18 mouse cellular contexts compared by ENCODE assay signal in the genomic region with DNA sequence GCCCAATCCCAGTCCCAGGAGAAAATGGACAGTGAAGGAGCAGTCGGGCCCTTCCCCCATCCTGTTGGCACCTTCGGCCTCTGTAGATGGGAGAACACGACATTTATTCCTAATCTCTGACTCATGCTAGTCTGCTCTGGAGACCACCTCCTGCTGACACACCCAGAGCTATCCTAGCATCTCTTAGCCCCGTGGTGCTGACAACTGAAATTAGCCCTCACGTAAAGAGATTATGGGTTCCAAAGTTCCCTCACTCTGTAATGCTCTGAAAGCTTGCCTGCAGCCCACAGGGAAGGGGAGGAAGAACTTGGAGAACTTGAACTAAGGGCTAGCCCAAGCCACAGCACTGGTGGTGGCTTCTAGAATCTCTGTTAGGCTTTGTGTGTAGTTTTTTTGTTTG.
"Had no signal": no experiment of that assay in that cellular context is flagged by ENCODE, and none has a peak within 500 bp of the region (broad histone marks: within the 10 kb centered on the region; RNA-seq: fewer than 3 reads in every experiment).

No protein-coding gene starts in this region.

- H3K4me3 ChIP-seq: midbrain, embryonic 10.5 days; midbrain, embryonic 13.5 days; myocyte; neural tube, embryonic 13.5 days; neural tube, embryonic 15.5 days had no signal

- H3K9ac ChIP-seq: liver, embryonic 14.5 days; lung, embryonic 14.5 days; midbrain, embryonic 13.5 days; neural tube, embryonic 13.5 days; neural tube, embryonic 15.5 days had no signal

- ATAC-seq: midbrain, embryonic 13.5 days; midbrain, embryonic 16.5 days had no signal

- DNase-seq: lung, adult 18-20 months; lung, embryonic 14.5 days; lung, postnatal 10 days; lung, postnatal 4 days; retina, postnatal 1 day; right cerebral cortex, adult 18-20 months; right cerebral cortex, postnatal 25 days; right cerebral cortex, postnatal 4 days; thymus, adult 2 months; thymus, postnatal 25 days; thymus, postnatal 4 days had no signal

- H3K27ac ChIP-seq: liver, embryonic 14.5 days; midbrain, embryonic 10.5 days; midbrain, embryonic 13.5 days; neural tube, embryonic 13.5 days; neural tube, embryonic 15.5 days had no signal

- H3K4me2 ChIP-seq: lung, embryonic 14.5 days; midbrain, embryonic 13.5 days; neural tube, embryonic 13.5 days; neural tube, embryonic 15.5 days had no signal

- H3K36me3 ChIP-seq: midbrain, embryonic 10.5 days; midbrain, embryonic 13.5 days; neural tube, embryonic 13.5 days; neural tube, embryonic 15.5 days had no signal

- H3K9me3 ChIP-seq: midbrain, embryonic 10.5 days; midbrain, embryonic 13.5 days; neural tube, embryonic 13.5 days; neural tube, embryonic 15.5 days had no signal
